Mouse (Mus musculus): ENCODE measurements around the gene Ydjc.

DNA sequence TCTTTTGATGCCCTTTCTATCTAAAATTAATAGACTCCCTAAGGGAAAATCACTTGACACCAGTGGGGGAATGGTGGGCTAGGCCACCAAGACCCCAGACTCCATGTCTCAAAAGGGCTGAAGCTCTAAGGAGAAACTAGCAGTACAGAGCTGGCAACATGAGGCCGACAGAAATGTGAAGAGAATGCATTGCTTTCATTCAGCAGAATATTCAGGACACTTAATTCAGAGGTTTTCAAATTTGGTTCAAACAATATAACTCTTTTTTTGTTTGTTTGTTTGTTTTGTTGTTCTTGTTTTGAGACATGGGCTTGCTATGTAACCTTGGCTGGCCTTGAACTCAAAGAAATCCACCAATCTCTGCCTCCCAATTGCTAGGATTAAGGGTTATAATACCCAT is 58.1 kb downstream of the Ydjc start, which contains the start of gene Ube2l3:
- TF ChIP-seq CTCF (IDR thresholded peaks at IDR 0.05; ENCODE audit: low read depth) (no peak), EP300 (IDR thresholded peaks at IDR 0.05; ENCODE audit: low read depth) (no peak)
